8 mouse cellular contexts compared by ENCODE assay signal in the genomic region with DNA sequence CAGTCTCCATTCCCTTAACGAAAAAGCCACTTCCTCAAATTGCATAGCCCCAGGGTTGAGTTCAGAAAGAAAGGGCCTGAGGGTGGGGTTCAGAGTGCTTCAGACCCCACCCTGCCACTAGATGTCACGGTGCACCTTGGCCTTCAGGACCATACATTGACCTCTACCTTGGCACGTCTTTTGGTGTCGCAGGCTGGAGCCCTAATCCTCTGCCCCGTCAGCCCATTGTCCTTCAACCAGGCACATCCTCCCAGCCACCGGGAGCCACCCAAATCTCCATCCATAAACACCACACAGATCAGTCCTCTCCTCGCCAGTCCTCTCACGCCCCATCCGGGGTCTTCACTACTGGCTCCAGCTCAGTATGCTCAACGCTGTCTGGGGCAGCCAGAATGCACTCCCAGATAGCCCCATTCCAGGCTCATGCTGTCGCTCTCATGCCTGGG. TPM values are rescaled to one million over a fixed set of nuclear protein-coding genes. Genes with fewer than 3 reads are reported as not detected.
DNase-seq lines count a peak whose midpoint lies in the region; ATAC-seq and TF ChIP-seq lines count a peak whose summit lies in the region.

No protein-coding gene starts in this region.

- no peak for TF ChIP-seq CTCF in lung, embryonic 14.5 days (IDR thresholded peaks at IDR 0.05; ENCODE audit: low read depth)

- 17% methylated on average over 11 of the region's 11 CpGs for WGBS in lung, embryonic 14.5 days
- 17% methylated on average over 11 of the region's 11 CpGs for WGBS in midbrain, embryonic 12.5 days

- H3K27ac ChIP-seq in lung, embryonic 14.5 days (ENCODE audit: low read depth) = no peak overlapping the region
- no peak overlapping the region for H3K27ac ChIP-seq in midbrain, embryonic 12.5 days (replicated peaks)

- H3K36me3 ChIP-seq in lung, embryonic 14.5 days (ENCODE audit: insufficient read depth) = no peaks in the 10 kb centered on the region
- no peaks in the 10 kb centered on the region for H3K36me3 ChIP-seq in midbrain, embryonic 12.5 days

- intact Hi-C loops in left cerebral cortex, postnatal 10 days (cut with DNase I) = loop anchor here (5.0 kb wide), 1 partner anchor 52 kb away; no protein-coding TSS in a partner anchor

- H3K9me3 ChIP-seq in lung, embryonic 14.5 days (ENCODE audit: low read depth, low read length) = no peaks in the 10 kb centered on the region
- H3K9me3 ChIP-seq in midbrain, embryonic 12.5 days = no peaks in the 10 kb centered on the region

- no peak overlapping the region for H3K9ac ChIP-seq in lung, embryonic 14.5 days
- H3K9ac ChIP-seq in midbrain, embryonic 12.5 days (replicated peaks) = peak overlapping the region; percentile 39; the same call in 1 of the 2 replicates

- ATAC-seq in lung, embryonic 14.5 days (ENCODE audit: insufficient read depth) = no peak
- peak; percentile 55 for ATAC-seq in common myeloid progenitor, adult 5-6 weeks (replicated peaks; ENCODE audit: low read depth, poor library complexity, severe bottlenecking)
- peak; percentile 22 for ATAC-seq in inflammation-experienced regulatory T-cells, adult 6 months
- ATAC-seq in midbrain, embryonic 12.5 days (ENCODE audit: low FRiP score, low read depth) = 0 out of 2 replicates have a peak, but pooled peaks have one; percentile 24

- no peak for DNase-seq in lung, embryonic 14.5 days
- no peak for DNase-seq in lung, postnatal 4 days
- DNase-seq in thymus, postnatal 25 days = peak; percentile 54
- no peak for DNase-seq in left cerebral cortex, postnatal 10 days (ENCODE audit: extremely low spot score in 1 of 2, low spot score in 2 of 2)
- DNase-seq in layer of hippocampus, adult 8-10 months (ENCODE audit: low spot score in 2 of 2) = no peak

- H3K27me3 ChIP-seq in lung, embryonic 14.5 days (ENCODE audit: insufficient read depth, low read length) = peaks cover 11% of the 10 kb centered on the region
- H3K27me3 ChIP-seq in midbrain, embryonic 12.5 days = peaks cover 77% of the 10 kb centered on the region

- H3K4me3 ChIP-seq in lung, embryonic 14.5 days (ENCODE audit: low read depth, low read length) = 0 out of 2 replicates have a peak overlapping the region, but pooled peaks have one; percentile 32
- H3K4me3 ChIP-seq in midbrain, embryonic 12.5 days = peak overlapping the region; percentile 42

- H3K4me1 ChIP-seq in lung, embryonic 14.5 days (ENCODE audit: insufficient read depth) = no peaks in the 10 kb centered on the region
- H3K4me1 ChIP-seq in midbrain, embryonic 12.5 days = peaks cover 12% of the 10 kb centered on the region; the same call in 1 of the 2 replicates

- peak overlapping the region; percentile 67 for H3K4me2 ChIP-seq in lung, embryonic 14.5 days
- H3K4me2 ChIP-seq in midbrain, embryonic 12.5 days (replicated peaks) = peak overlapping the region; percentile 72

RNA-seq across cellular contexts. Expression of gene Padi2, which starts 0.7 kb away (rescaled TPM):
- 1.1 and 1.8 TPM in 2 replicates for polyA plus RNA-seq in lung, embryonic 14.5 days (2014; fragmentation: Nextera tagmentation; extraction: Ambion mirVana)
- total RNA-seq in common myeloid progenitor, adult 5-6 weeks (2017) = 14.5 and 17.0 TPM in 2 replicates
- polyA plus RNA-seq in inflammation-experienced regulatory T-cells, adult 6 months (2017; shearing (Covaris generic)) = 10 to 100 TPM in 1 of 3 experiments, 1 to 10 TPM in 2; 7.9 to 20.2 (median 9.7) TPM
- polyA plus RNA-seq in midbrain, embryonic 12.5 days (2016; fragmentation: Nextera tagmentation; extraction: Ambion mirVana) = 0.39 and 0.89 TPM in 2 replicates
- 1 to 10 TPM; 3.3 to 4.9 TPM for total RNA-seq in left cerebral cortex, postnatal 10 days (2021)
- total RNA-seq in layer of hippocampus, adult 8-10 months (2022) = 10 to 100 TPM; 25.4 to 44.6 (median 32.6) TPM

RNA-seq across cellular contexts. Expression of gene Sdhb, which starts 55.6 kb away (rescaled TPM):
- polyA plus RNA-seq in lung, embryonic 14.5 days (2014; fragmentation: Nextera tagmentation; extraction: Ambion mirVana) = 382 and 392 TPM in 2 replicates
- total RNA-seq in common myeloid progenitor, adult 5-6 weeks (2017) = 115 and 121 TPM in 2 replicates
- polyA plus RNA-seq in inflammation-experienced regulatory T-cells, adult 6 months (2017; shearing (Covaris generic)) = 100 to 1,000 TPM; 275 to 381 (median 276) TPM
- 394 and 399 TPM in 2 replicates for polyA plus RNA-seq in midbrain, embryonic 12.5 days (2016; fragmentation: Nextera tagmentation; extraction: Ambion mirVana)
- total RNA-seq in left cerebral cortex, postnatal 10 days (2021) = 100 to 1,000 TPM; 197 to 203 TPM
- total RNA-seq in layer of hippocampus, adult 8-10 months (2022) = 100 to 1,000 TPM; 169 to 190 (median 176) TPM

RNA-seq across cellular contexts. Expression of gene Padi1, which starts 59.9 kb away (rescaled TPM):
- 0.04 and 0.11 TPM in 2 replicates for polyA plus RNA-seq in lung, embryonic 14.5 days (2014; fragmentation: Nextera tagmentation; extraction: Ambion mirVana)
- not detected in 2 replicates for total RNA-seq in common myeloid progenitor, adult 5-6 weeks (2017)
- polyA plus RNA-seq in inflammation-experienced regulatory T-cells, adult 6 months (2017; shearing (Covaris generic)) = under 1 TPM in 2 of 3 experiments, not detected in 1; 0.28 to 0.36 TPM
- polyA plus RNA-seq in midbrain, embryonic 12.5 days (2016; fragmentation: Nextera tagmentation; extraction: Ambion mirVana) = 0.06 TPM in 1 of 2 replicates, not detected in the other
- under 1 TPM; 0.11 to 0.14 TPM for total RNA-seq in left cerebral cortex, postnatal 10 days (2021)
- total RNA-seq in layer of hippocampus, adult 8-10 months (2022) = under 1 TPM in 2 of 4 experiments, not detected in 2; 0.08 to 0.16 TPM
